Mouse (Mus musculus) adrenal gland, postnatal 4 days (tissue): ENCODE measurements around the gene Lgi2. TPM values are rescaled to one million over a fixed set of nuclear protein-coding genes. Genes with fewer than 3 reads are reported as not detected.
A peak's percentile ranks its signal among the peaks of the same experiment; 100 is the strongest.

ENCODE experiments used
- DNase-seq, 2 experiments: peaks; one replicate each; pipeline ENCODE4 v3.0.0; 2021 to 2022; ENCODE audit warnings: low spot score in 2 of 2, mixed read lengths in 2 of 2
- long read RNA-seq, 2 experiments: library from polyadenylated mRNA; stranded (forward); transcript quantifications; one replicate each; pipeline ENCODE4 v2.0.0; 2021
- total RNA-seq, 2 experiments: library from RNA; stranded (reverse); gene quantifications; 2 replicates each; pipeline ENCODE4 v1.2.3; 2021

Gene Lgi2
- 1 to 10 TPM; 3.7 to 4.4 TPM for total RNA-seq
- long read RNA-seq, experiment 1, full-length matches to known transcripts = 3 of 4 reads
- long read RNA-seq, experiment 1, partial matches to known transcripts = 0 of 4 reads
- long read RNA-seq, experiment 1, other reads (novel, unspliced or antisense) = 1 of 4 reads
- long read RNA-seq, experiment 2, full-length matches to known transcripts = 1 of 1 reads
- long read RNA-seq, experiment 2, partial matches to known transcripts = 0 of 1 reads
- long read RNA-seq, experiment 2, other reads (novel, unspliced or antisense) = 0 of 1 reads

DNA sequence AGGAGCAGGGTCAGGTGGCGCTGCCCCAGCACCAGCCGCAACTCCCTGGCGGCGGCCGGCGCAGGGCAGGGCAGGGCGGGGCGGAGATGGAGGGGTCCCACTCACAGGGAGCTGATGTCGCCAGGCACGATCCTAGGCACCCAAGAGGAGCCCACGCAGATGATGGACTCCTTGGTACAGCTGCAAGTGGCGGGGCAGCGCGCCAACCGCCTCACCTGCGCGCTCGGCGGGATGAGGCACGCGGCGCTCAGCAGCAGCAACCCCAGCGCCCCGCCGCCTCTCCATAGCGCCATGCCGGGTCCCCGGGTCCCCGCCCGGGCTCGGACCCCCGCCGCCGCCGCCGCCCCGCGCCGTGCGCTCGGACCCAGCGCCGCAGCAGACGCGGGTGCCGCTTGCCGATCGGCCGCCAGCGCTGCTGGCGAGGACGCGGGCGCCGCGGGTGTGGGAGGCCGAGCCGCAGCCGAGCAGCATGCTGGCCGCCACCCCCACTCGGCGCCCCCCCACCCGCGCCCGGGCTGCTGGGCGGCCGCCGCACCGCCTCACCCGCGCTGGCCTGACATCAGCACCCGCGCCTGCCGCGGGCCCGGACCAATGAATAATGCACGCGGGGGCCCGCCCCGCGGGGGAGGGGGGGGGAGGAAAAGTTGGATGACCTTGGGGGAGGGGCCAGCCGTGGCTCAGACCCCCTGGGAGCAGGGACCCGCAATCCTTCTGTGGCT is at the start of gene Lgi2:
Gene Lgi2 (minus strand): TSS at position 650 of the 719 bp plus-strand sequence.
- DNase-seq = peak in 1 of 2 experiments; percentile 8

DNA sequence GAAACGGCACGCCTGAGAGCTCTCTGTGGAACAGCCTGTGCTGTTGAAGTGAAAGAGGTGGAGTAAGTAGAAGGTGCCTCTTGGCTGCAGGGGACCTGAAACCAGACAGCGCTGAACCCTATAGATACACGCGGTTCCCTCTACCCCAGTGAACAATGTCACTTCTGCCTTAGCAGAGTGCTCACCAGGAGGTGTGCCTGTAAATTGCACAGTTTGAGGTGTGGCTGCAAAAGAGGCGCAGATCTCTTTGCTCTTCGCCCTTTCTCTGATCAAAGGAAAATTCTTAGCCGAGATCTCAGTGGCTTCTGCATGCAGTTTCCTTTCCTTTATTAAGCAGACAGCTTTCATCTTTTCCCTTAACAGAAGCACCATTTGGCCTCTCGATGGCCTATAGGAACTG is 49.2 kb upstream of the Lgi2 start:
- DNase-seq = no peak

DNA sequence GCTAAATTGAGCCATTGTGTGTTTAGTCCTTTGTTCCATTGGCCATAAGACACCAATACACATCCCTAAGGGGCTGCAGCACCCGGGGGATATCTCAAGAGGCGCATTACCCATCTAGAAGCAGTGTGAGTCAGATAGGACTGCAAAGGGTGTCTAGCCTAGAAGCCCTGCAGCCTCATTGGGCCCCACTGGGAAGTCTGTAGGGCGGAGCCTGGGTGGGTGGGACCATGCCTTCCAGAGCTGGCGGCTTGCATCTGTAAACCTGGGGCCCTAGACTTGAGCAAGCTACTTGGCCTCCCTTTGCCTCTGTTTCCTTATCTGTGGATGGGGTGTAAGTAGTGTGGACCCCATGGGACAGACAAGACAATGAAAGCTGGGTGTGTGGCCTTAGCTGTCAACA is 48.4 kb upstream of the Lgi2 start:
- no peak for DNase-seq

DNA sequence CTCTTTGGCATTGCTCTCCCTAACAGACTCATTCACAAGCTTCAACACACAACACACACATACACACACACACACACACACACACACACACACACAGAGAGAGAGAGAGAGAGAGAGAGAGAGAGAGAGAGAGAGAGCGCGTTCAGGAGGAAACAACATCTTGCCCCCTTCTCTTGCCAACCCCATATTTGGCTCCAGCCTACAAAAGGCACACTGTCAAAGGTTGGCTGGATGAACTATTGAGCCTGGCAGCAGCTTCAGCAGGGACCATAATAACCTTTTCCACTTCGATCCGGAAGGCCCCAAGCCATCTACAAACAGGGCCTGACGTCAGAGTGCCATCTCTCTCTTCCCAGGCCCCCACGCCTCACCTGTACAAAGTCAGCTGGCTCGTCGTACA is 46.5 kb upstream of the Lgi2 start:
- DNase-seq = no peak

DNA sequence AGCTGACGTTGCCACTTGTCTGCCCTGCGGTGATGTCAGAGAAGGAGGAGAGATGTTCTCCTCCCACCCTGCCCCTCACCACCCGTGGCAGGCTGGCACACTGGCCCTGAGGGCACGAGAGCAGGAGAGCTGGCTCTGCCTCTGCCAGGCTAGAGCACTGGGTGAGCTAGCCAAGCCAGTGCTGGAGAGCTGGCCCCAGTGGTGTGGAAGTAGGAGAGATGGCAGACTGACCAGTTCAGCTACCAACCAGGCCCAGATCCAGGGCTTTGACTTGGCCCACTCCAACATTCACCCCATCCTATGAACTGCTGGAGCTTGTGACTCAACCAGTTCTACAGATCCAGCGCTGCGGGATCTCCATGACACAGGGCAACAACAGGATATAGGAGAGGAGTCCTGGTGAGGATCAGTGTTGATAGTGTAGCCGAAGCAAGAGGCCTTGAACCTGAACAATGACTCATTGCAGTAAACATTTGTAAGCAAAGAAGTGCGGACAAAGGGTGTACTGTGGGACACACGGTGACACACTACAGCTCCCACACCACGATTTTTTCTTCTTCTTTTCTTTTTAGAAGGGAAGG is 45.1 kb upstream of the Lgi2 start:
- DNase-seq = no peak

DNA sequence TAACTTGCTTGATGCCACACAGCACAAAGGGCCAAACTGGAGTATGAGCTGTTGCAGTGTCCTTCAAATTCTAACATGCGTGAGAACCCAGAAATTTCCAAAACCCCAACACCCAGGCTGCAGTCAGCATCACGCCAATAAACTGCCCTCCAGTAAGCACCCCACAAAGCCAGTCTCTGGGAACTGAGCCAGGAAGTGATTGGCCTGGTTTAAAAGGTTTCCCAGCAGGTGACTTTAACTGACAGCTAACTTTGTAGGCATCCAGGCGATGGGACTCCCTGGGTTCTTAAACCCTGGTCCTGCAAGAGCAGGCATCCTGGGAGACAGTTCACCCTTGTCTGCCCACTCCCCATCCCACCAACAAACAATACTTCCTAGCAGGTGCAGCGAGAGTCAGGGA is 44.0 kb upstream of the Lgi2 start:
- no peak for DNase-seq

DNA sequence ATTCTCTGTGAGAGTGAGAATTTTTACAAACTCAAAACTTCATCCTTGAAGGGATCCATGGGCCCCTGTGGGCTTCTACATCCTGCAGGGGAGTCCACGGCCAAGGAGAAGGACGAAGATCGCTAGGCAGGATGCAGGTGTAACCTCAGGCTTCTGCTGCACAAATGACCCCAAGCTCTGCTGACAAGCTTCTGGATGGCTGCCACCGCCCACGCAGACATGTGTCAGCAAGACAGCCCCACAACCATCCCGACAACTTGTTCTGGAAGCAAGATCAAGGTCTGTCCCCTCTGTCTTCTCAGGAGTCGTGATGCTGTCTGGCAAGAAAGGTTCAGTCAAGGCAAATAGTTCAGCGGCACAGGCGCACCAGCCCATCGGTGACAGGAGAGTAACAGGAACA is 43.4 kb upstream of the Lgi2 start:
- DNase-seq = no peak

DNA sequence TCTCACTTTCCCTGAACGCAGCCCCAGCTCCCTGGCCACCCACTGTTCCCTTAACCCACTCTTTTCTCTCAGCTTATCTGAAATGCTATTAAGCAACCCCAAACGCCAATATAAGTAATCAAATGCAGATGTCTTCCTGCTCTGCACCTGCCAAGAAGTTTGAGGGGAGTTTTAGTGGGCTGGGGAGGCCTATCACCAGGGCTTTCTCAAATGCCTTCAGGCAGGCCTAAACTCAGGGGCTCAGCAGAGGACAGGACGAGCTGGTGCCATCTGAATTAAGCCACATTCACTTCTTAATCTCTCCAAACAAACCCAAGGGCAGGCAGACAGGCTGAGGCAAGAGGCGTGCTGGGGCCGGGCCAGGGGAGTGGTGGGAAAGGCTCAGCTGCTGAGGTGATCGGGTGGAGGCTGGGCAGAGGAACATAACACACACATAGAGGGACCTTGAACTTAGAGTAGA is 38.4 kb upstream of the Lgi2 start:
- DNase-seq = no peak

DNA sequence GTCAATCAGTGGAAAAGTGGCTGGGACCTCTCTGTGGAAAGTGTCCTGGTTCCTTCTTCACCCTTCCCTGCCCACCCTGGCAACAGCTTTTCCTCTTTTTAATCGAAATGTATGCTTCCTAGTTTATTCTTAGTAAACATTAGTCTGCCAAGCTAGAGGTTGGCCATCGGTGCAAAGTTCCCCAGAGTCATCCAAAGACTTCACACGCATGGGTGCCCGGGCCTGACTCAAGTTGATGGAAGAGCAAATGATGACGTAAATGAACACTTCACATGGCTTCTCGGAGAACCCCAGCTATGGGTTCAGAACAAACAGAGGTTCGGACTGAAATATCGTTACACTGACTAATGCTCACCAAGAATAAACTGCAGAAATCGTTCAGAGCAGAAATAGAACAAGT is 24.4 kb upstream of the Lgi2 start:
- DNase-seq = no peak

DNA sequence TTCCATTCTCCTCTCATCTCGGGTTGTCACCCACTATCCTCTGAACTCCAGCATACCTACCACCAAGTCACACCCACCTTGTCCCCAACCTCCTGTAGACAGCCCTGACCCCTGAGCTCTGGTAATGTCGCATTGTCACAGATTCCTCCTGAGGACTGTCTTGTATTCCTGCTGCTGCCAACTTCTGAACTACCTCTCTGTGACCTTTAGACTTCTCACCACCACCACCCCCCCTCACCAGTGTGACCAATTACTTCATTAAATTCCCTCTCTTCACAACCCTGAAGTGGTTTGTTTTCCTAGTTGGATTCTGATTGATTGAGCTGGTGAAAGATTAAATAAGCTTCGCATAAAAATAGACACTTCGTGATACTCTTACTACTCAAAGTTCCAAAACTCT is 22.4 kb upstream of the Lgi2 start:
- no peak for DNase-seq

DNA sequence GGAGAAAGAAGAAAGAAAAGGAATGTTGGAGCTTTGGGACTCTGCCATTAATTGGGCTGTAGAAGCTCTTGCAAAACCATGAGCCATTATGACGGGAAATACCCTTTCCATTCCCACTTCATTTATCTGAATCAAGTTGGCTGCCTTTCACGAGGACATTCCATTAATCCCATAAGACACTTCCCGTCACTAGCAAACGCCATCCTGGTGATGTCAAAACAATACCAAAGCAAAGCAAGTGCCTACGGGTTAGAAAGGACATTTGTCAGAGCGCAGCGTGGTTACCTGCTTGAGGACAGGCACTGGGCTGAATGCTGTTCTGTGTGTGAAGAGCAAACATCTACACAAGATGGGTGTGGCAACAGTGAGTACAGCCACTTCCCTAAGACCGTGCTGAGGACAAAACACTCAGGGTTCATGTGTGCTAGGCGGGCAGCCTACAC is 21.1 kb upstream of the Lgi2 start:
- no peak for DNase-seq

DNA sequence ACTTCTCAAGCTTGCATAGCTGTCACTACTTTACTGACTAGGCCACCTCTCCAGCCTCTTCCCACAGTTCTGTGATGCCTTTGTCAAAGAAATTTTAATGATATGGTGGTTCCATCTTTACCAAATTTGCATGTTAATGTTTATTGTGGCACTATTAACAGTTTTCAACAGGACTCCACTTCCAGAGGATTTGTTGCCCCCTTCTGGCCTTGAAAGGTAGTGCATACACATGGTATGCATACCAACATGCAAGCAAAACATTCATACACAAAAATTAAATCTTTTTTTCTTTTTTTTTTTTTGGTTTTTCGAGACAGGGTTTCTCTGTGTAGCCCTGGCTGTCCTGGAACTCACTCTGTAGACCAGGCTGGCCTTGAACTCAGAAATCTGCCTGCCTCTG is 6.3 kb upstream of the Lgi2 start:
- no peak for DNase-seq

DNA sequence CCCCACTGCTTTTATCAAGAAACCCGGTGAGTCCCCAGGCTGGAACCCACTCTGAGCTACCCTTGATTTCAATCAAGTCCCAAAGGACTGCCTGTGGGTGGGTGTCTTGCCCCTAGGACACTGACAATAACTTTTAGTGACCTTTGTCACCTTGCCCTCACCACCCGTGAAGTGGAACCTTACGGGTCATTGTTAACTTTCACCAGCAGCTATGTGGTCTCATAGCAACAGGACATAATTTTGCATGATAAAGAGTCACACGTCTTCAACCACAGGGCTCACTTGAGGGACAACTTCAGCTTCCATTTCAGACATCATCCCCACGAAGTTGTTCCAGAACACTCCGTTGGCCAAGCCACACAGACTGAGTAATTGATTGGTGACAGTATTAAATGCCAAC is 4.5 kb upstream of the Lgi2 start:
- no peak for DNase-seq

DNA sequence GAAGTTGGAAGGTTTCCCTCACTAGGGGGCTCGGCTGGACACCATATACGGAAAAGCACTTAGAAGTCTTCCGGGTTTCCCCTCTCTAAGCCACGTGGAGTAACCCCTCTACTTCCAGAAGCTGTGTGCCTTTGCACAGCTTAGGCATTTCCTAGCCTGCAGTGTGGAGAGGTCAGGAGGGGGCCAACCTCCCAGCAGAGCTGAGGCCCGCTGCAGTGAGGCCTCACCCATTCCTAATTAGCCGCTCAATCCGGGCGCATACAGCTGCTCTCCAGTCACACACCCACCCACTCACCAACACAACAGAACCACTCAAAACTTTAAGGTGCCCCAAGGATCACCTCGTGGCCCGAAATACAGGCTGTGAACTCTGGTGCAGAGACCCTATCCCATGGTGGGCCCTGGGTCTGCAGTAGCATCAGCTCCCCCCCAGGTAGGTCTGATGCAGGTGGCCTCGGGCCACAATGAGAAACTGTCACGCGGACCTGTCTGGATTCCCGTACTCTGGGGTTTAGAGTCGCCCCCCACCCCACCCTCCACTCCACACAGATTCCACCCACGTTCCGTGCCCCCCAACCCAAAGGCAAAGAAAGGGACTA is 949 bp downstream of the Lgi2 start:
- DNase-seq = no peak

DNA sequence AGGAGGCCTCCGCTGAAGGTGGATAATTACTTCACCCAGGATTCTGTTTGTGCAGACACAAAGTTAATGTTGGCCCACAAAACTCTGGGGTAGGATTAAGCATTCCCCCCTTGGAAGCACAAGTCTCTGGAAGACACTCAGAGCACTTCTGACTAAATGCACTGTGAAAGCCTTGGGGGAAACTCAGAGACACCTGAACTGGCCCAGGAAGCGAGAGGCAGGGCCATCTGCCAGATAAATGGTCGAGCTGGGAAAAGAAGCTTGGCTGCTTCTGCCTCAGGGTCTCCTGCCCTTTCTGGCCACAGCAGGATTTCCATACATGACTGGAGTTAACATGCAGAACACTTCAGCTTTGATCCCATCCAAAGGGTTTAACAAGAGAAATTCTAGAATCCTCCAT is 1.9 kb downstream of the Lgi2 start:
- no peak for DNase-seq

DNA sequence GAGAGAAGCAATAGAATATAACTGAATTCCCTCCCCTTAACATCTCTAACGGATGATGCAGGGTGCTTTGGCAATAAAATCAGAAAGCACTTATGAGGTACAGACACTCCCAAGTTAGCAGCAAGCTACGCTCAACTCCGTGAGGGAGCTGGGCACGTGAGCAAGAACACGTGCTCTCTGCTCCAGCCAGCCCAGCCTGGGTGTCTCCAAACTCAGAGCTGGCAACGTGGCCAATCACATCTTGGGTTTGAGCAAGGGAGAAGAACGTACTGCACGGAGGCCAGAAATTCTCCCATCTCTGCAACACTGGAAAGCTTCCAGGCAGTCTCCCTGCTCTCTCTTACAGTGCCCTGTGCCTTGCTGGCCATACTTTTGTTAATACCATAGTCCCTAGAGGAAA is 6.0 kb downstream of the Lgi2 start:
- no peak for DNase-seq

DNA sequence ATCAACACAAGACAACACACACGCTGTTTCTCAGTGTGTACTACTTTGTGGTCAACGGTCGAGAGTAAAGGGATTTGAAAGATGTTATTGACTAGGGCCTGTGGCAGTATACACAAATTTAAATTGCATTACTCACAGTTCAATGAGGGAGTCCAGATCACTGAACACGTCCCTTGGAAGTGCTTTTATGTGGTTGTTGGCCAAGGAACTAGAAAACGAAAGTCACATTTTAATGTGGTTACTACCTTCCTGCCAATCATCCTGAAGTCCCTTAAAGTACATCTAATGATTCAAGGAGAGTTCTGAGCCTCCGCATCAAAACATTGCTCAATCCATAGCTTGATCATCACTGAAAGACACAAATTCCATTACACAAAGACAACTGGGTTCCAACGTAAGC is 10.7 kb downstream of the Lgi2 start:
- DNase-seq = no peak

DNA sequence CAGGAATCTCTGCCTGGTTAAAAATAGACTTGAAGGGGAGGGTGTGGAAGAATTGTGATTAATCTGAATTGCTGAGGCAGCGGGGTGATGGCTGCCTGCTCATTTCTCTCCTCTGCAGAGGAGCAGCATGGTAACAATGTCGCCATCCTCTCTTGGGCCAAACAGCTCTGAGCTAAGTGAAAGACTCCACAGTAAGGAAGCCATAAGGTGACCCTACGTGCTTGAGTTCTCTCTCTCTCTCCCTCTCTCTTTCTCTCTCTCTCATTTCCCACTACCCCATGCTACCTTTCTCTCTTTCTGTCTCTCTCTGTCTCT is 15.0 kb downstream of the Lgi2 start:
- DNase-seq = no peak

DNA sequence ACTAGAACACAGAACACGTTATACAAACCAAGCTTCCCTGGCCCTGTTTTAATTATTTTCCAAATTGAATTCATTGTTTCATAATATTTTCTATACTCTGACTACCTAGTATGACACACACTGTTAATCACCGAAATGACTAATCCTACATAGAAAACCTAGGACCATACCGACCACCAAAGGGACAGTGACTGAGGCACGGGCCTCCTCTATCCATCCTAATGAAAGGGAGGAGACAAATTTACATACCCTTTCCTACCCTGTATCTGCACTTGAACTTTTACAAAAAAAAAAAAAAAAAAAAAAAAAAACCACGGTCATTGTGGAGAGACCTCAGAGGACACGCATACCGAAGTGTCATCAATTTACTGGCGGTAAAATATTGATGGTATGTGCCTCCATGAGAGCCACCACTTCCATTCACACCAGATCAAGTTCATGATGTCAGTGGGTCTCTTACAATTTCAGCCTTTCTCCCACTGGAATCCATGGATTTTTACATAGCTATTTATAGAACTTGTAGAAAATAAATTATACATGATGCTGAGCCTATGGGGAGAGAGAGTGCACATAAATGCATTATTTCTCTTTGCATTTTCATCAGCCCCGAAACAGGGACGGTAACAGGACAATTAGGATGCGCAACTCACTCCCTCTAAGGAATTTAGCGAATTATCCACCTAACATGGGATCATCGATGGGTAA is 15.5 kb downstream of the Lgi2 start:
- DNase-seq = no peak

DNA sequence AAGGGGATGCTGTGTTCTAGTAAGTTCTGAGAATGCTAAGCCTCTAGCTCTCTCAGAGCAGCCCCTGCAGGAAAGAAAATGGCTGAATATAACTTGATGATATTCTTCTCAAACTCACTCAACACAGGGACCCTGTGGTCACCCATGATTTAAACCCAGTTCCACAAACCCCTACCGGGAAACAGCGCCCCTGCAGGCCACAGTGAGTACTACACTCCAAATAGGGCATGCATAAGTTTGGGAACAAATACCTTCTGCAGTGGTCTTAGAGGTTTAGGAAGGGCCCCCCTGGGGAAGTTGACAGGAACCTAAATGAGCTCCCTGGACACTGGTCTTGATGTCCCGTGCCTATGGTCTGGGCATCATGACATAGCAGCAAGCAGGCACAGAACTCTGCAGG is 19.3 kb downstream of the Lgi2 start:
- no peak for DNase-seq

DNA sequence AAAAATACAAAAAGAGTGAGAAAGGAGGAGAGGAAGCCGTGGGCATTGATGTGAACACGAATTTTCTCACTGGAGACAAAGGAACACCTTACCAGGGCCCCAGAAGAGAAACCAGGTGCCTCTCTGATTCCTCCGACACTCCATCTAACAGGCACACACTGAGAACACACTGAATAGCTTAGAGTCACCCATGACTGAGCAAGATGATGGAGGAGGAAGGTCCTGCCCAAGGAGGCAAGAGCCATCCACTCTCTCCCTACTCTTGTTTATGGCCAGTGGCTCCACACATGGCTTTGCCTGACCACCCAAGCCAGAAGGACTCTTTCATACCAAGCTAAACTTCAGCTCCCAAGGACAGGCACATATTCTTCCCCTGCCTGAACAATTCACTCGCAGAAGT is 22.5 kb downstream of the Lgi2 start:
- DNase-seq = no peak

DNA sequence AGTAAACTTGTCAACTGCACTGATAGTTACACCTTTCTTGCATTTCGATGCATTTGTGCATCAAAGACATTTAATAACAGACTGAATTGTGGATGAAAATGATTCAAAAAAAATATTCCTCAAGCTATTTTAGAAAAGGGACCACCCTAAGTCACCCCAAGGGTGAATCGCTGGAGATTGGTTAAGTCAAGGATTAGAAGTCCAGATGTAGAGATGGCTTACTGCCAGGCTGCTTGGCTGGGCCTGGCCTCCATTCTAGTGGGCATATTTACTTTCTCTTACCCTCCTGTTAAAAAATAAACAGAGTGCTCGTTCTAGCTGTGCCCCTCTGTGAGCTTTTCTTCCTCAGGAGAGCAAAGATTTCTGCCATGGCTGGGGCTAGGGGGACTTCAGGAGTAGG is 26.1 kb downstream of the Lgi2 start:
- no peak for DNase-seq
